Mouse (Mus musculus) cortical plate, adult 2 months (tissue): ENCODE results near the gene Slc26a10. TPM values are rescaled to one million over a fixed set of nuclear protein-coding genes. Genes with fewer than 3 reads are reported as not detected.
A peak's percentile ranks its signal among the peaks of the same experiment; 100 is the strongest.

Experiments
- H3K27ac ChIP-seq: fragments of 200-500 bp; 2 replicates; pipeline ENCODE4 v1.5.1; 2012; ENCODE audit warnings: low read length, control low read depth, inconsistent platforms; ENCODE audit not compliant: insufficient read depth
- H3K4me1 ChIP-seq: fragments of 200-500 bp; 2 replicates; pipeline ENCODE4 v1.6.1; 2011; ENCODE audit warnings: low read length; ENCODE audit not compliant: control insufficient read depth, insufficient read depth
- H3K4me3 ChIP-seq: fragments of 200-500 bp; 2 replicates; pipeline ENCODE4 v1.5.1; 2011; ENCODE audit warnings: mild to moderate bottlenecking, low read length, control low read depth; ENCODE audit not compliant: insufficient read depth
- CTCF ChIP-seq: fragments of 200-500 bp; IDR thresholded peaks from 2 replicates; pipeline ENCODE4 v1.5.1; 2011; ENCODE audit warnings: mild to moderate bottlenecking, control low read depth, low read length; ENCODE audit not compliant: insufficient read depth; ENCODE audit errors: extremely low read depth
- POLR2A ChIP-seq: fragments of 200-500 bp; IDR thresholded peaks from 2 replicates; pipeline ENCODE4 v1.6.1; 2011; ENCODE audit warnings: mild to moderate bottlenecking, low read length, control low read depth; ENCODE audit not compliant: insufficient read depth; ENCODE audit errors: extremely low read depth
- polyA plus RNA-seq: library from polyadenylated mRNA; depleted of rRNA; stranded (reverse); fragments of >200 nt; gene quantifications from 2 replicates; pipeline ENCODE4 v1.2.3, GENCODE M21; 2012; rRNA removed

Gene Slc26a10
- polyA plus RNA-seq = 8.7 TPM in 2 replicates

DNA sequence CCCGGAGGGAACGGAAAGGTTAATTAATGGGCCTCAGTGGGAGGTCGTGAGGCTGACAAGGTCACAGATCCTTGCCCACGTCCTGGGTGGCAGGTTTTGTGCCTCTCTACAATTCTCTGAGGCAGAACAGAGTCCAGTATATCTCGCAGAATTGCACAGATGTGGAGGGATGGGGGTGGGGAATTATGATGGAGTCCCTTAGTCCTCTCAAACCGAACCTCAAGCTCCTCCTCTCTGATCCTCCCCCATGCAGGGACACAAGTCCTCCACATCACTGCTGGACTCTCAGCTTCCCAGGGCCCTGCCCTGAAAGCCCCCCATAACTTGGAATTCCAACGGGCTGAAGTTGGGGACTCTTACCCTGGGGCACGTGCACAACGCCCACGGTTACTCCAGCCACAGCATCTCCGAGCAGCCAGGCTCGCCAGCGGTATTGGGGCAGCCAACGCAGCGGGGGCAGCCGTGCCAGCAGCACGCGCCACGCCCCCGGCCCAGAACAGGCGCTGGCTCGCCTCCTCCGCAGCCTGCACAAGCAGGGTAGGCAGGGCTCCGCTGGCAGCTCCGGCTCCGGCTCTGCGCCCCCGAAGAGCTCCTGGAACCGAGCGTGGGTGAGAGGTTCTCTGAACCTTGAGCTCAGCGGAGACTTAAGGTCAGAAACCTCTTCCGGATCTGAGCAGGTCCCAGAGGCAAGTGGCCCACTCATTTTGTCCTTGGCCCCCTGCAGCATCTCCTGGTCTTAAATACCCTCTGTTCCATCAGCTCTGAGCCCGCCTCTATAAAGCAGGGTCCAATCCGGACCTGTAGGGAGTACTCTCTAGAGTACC, at the start of gene Slc26a10:
TSS of gene Slc26a10 (minus strand) at position 775 of the 824 bp plus-strand sequence.
- H3K4me3 ChIP-seq = no peak within 1 kb of the TSS
- no peak for TF ChIP-seq CTCF
- TF ChIP-seq POLR2A = no peak
- peak within 1 kb of the TSS; percentile 54; the same call in 1 of the 2 replicates for H3K27ac ChIP-seq
- H3K4me1 ChIP-seq = peaks cover 8% of the 10 kb centered on the region; the same call in 1 of the 2 replicates

DNA sequence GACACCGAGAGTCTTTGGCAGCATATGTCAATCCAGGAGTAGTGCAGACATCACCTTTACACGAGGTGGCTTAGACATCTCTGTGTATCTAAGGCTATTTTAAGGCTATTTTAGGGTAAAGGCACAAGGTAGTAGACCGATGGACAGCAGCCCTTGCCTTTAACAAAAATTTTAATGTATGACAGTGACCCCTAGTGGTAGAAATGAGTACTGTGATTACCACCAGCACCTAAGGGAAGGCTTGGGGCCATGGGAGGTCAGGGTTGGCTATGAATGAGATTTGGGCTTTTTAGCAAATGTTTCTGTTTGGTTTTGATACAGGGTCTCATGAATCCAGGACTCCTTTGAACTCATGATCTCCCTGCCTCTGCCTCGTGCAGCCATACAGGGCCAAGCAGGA, 48.5 kb upstream of the Slc26a10 start:
- TF ChIP-seq POLR2A (no peak), CTCF (peak; percentile 63)
- Histone ChIP-seq H3K27ac (no peak overlapping the region), H3K4me1 (peaks cover 6% of the 10 kb centered on the region), H3K4me3 (no peak overlapping the region)

DNA sequence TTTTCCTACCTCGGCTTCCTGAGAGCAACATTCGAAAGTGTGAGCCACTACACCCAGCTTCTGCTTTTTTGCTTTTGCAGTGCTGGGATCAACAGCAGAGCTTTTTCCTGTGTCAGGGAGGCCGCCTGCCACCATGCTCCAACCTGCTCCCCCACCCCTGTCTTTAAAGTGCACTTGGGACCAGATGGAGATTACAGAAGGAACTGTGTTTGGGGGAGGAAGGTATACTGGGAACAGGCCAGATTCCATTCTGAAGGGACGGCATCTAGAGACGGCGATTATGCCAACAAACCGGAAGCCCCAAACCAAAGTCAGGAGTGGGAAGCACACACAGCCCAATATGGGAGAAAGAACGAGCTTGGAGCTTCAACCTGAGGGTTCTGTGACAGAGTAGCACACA, 46.7 kb upstream of the Slc26a10 start:
- Histone ChIP-seq H3K4me1 (peaks cover 6% of the 10 kb centered on the region), H3K4me3 (no peak overlapping the region), H3K27ac (0 out of 2 replicates have a peak overlapping the region, but pooled peaks have one; percentile 15)
- TF ChIP-seq CTCF (no peak), POLR2A (no peak)

DNA sequence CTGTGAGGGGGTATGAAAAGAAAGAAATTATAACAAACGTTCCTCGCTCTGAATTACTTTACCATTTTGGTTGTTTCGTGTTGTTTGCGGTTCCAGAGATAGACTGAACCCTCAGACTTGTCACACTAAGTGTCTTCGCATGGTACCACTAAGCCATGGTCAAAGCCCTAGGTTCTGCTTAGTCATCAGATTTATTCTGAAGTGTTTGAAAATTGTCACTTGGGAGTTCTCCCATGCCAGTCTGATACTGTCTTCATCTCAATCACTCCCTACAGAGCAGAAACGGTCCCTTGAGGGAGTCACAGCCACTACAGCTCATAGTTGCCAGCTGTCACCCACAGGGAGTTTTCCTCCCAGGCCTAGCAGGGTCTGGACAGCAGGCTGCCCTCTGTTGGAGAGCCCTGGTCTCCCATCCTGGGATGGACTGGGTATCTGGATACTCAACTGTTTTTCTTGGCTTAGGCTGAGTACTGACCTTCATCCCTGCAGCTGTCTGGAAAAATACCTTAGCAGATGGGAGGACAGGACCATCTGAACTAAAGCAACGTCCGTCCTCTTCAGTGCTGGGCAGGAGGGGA, 46.0 kb upstream of the Slc26a10 start:
- TF ChIP-seq CTCF (peak; percentile 20; the same call in 1 of the 2 replicates), POLR2A (no peak)
- H3K4me1 ChIP-seq = peaks cover 6% of the 10 kb centered on the region
- no peak overlapping the region for H3K4me3 ChIP-seq
- H3K27ac ChIP-seq = no peak overlapping the region

DNA sequence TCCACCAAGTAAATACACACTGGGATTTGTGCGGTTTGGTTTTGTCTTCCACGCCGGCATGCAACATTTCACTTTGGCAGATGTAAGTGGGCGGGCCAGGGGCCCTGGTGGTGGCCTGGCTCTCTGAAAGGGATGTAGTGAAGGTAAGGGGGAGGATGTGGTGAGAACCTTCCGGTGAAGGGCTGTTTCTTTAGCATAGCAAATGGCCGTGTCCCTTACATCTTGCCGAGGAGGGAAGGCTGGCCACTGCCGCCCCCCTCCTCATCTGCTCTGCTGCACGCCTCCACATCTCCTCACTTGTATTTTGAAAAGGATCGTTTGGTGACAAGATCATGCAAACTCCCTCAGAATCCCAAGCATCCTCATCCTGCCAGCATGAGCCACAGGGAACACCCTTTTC, 45.3 kb upstream of the Slc26a10 start:
- Histone ChIP-seq H3K27ac (no peak overlapping the region), H3K4me3 (no peak overlapping the region), H3K4me1 (peaks cover 6% of the 10 kb centered on the region)
- TF ChIP-seq CTCF = no peak
- peak; percentile 32; the same call in 1 of the 2 replicates for TF ChIP-seq POLR2A

DNA sequence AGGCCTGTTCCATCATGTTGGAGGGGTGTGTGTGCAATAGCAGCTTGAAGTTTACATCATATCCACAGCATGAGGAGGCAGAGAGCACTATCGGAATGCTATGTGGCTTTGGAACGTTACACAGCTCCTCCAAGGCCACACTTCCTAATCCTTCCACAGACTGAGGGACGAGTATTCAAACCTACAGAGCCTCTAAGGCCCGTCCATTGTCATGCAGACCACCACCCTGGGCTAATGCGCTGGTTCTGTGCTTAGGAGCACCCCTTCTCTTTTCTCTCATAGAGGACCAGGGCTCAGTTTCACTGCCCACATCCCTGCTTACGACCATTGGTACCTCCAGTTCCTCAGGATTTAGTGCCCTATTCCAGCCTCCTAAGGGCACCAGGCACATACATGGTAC, 44.8 kb upstream of the Slc26a10 start:
- no peak overlapping the region for H3K27ac ChIP-seq
- peaks cover 6% of the 10 kb centered on the region for H3K4me1 ChIP-seq
- TF ChIP-seq CTCF (no peak), POLR2A (no peak)
- no peak overlapping the region for H3K4me3 ChIP-seq

DNA sequence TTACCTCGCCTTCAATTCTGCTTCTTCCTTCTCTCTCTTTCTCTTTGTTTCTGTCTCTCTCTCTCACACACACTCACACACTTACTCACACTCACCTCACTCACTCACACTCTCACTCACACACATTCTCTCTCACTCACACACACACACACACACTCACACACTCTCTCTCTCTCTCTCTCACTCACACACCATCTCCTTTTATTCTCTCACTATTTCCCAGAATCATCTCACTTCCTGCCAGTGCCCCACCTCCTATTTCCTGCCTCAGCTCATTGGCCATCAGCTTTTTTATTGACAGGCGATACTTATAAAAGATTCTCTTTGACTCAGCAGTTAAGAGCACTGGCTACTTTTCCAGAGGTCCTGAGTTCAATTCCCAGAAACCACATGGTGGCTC, 37.9 kb upstream of the Slc26a10 start:
- H3K4me1 ChIP-seq = no peaks in the 10 kb centered on the region
- TF ChIP-seq CTCF (no peak), POLR2A (no peak)

DNA sequence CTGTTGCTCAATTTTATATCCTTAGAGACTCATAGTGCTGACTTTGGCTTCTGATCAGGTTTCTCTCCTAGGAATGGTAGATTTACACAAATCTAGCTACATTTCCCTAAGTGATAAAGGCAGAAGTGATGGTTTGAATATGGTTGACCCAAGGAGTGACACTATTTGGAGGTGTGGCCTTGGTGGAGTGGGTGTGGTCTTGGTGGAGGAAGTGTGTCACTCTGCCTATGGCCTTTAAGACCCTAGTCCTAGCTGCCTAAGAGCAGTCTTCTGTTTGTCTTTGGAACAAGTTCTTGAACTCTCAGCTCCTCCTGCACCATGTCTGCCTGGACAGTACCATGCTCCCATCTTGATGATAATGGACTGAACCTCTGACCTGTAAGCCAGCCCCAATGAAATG, 36.7 kb upstream of the Slc26a10 start:
- no peak for TF ChIP-seq CTCF
- TF ChIP-seq POLR2A = no peak
- Histone ChIP-seq H3K4me3 (no peak overlapping the region), H3K4me1 (no peaks in the 10 kb centered on the region), H3K27ac (no peak overlapping the region)

More for the DNA sequence above, 37.9 kb upstream of the Slc26a10 start:
- Histone ChIP-seq H3K4me3 (no peak overlapping the region), H3K27ac (no peak overlapping the region)

DNA sequence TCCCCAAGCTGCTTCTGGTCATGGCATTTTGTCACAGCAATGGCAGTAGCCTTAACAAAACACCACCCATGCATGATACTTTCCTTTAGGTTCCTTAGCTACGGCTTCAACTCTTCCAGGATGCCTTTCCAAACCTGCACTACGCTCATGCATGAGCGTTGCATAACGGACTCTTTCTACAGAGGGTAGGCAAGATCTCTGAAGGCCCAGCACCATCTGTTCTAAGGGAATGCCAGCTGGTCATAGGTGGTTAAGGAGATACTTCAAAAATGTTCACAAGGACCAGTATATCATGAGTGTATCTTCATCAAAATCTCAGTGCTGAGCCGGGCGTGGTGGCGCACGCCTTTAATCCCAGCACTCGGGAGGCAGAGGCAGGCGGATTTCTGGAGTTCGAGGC, 36.0 kb upstream of the Slc26a10 start:
- Histone ChIP-seq H3K4me3 (no peak overlapping the region), H3K4me1 (no peaks in the 10 kb centered on the region), H3K27ac (no peak overlapping the region)
- TF ChIP-seq CTCF (no peak), POLR2A (no peak)

DNA sequence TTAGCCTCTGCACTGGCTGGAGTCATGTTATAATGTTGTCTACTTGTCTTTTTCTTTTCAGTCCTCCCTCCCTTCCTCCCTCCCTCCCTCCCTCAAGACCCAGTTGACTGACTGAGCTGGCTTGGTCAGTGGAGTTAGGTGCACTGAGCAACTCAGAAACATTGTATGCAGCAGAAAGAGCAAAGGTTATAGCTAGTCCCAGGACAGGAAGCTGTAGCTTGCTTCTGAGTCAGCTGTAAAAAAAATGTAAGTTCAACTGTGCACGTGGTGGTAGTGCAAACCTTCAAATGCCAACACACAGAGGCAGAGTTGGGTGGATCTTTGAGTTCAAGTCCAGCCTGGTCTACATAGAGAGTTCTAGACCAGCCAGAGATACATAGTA, 34.0 kb upstream of the Slc26a10 start:
- no peaks in the 10 kb centered on the region for H3K4me1 ChIP-seq
- no peak overlapping the region for H3K27ac ChIP-seq
- TF ChIP-seq POLR2A (no peak), CTCF (no peak)
- no peak overlapping the region for H3K4me3 ChIP-seq

DNA sequence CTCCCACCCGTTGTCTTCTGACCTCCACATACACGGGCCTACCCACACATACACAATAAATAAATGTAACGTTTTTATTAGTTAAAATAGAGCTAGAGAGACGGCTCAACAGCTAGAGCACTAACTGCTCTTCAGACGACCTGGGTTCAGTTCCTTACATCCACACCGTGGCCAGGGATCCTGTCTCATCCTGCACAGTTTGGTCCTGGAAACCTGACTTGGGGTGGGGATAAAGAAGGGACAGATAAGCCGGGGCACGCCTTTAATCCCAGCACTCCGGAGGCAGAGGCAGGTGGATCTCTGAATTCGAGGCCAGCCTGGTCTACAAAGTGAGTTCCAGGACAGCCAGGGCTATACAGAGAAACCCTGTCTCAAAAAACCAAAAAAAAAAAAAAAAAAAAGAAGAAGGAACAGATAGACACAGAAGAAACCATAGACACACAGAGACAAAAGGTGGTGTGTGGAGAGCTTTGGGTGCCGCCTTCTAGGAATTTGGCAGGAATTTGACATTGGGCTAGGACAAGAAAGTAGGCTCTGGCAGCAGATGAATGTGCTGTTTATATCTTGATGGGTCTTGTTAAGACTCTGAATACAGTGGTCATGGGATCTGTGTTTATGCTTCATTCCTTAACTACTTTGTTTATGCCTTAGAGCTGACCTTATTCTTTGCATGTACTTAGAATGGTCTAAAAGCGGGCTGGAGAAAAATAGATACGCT, 33.4 kb upstream of the Slc26a10 start:
- Histone ChIP-seq H3K4me3 (no peak overlapping the region), H3K4me1 (no peaks in the 10 kb centered on the region), H3K27ac (no peak overlapping the region)
- TF ChIP-seq POLR2A = no peak
- no peak for TF ChIP-seq CTCF
